15 mouse cellular contexts compared by ENCODE assay signal in the genomic region with DNA sequence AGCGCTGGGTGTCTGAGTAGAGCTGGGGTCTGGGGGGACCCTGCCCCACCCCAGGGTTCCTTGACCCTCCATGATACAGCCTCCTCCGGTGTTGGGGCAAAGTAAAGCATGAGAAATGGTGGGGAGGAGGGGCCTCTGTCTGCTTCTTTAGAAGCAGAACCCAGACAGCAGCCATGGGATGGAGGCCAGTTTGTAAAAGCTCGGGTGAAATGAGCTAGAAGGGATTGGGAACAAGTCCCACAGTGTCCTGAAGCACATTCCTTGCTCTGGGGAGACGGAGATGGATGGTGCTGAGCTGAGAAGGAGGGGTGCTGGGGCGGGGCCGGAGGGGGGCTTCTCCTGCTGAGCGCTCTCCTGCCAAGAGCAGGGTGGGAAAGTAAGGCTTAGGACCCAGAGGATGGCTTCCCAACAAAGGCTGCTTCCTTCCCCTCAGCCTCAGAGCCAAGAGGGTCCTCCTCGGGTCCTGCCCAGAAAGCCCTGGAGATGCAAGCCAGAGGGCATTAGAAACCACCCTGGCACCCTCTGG. TPM values are rescaled to one million over a fixed set of nuclear protein-coding genes. Genes with fewer than 3 reads are reported as not detected.
DNase-seq lines count a peak whose midpoint lies in the region; ATAC-seq lines count a peak whose summit lies in the region.
"Had no signal": no experiment of that assay in that cellular context is flagged by ENCODE, and none has a peak within 500 bp of the region (broad histone marks: within the 10 kb centered on the region; RNA-seq: fewer than 3 reads in every experiment).

No protein-coding gene starts in this region.

- no peak overlapping the region for H3K4me2 ChIP-seq in neural tube, embryonic 11.5 days (ENCODE audit: low read depth)
- H3K4me2 ChIP-seq in hindbrain, embryonic 15.5 days = no peak overlapping the region
- H3K4me2 ChIP-seq in neural tube, embryonic 14.5 days (ENCODE audit: low read depth, low read length) = no peak overlapping the region
- H3K4me2 ChIP-seq: embryonic facial prominence, embryonic 15.5 days; heart, embryonic 15.5 days; liver, embryonic 11.5 days had no signal

- H3K4me3 ChIP-seq in neural tube, embryonic 11.5 days (ENCODE audit: low read depth, low read length) = no peak overlapping the region
- H3K4me3 ChIP-seq in forebrain, embryonic 10.5 days = peak overlapping the region; percentile 19; the same call in 1 of the 2 replicates
- H3K4me3 ChIP-seq in hindbrain, embryonic 15.5 days = no peak overlapping the region
- no peak overlapping the region for H3K4me3 ChIP-seq in neural tube, embryonic 14.5 days (ENCODE audit: low read depth, low read length)
- H3K4me3 ChIP-seq: embryonic facial prominence, embryonic 15.5 days; heart, embryonic 15.5 days had no signal

- ATAC-seq in neural tube, embryonic 11.5 days (ENCODE audit: insufficient read depth, low FRiP score, low TSS enrichment) = peak; percentile 29
- peak; percentile 85 for ATAC-seq in hindbrain, embryonic 15.5 days (ENCODE audit: low FRiP score, low read depth)
- peak; percentile 70 for ATAC-seq in neural tube, embryonic 14.5 days (ENCODE audit: low read depth)
- ATAC-seq: Patski had no signal

- peak; percentile 70 for DNase-seq in neural tube, embryonic 11.5 days (ENCODE audit: low spot score)
- no peak for DNase-seq in neural tube, embryonic 10.5 days (ENCODE audit: extremely low spot score, low spot score)
- no peak for DNase-seq in forebrain, embryonic 10.5 days (ENCODE audit: extremely low spot score, low spot score)
- DNase-seq in lung, postnatal 14 days = no peak
- DNase-seq in lung, postnatal 10 days = no peak
- no peak for DNase-seq in lung, postnatal 4 days
- DNase-seq: adrenal gland, postnatal 14 days; kidney, adult 11 months; lung, postnatal 36 days had no signal

- WGBS in neural tube, embryonic 11.5 days = 22% methylated on average over 8 of the region's 8 CpGs
- WGBS in forebrain, embryonic 10.5 days = 34% methylated on average over 8 of the region's 8 CpGs
- WGBS in hindbrain, embryonic 15.5 days = 24% methylated on average over 8 of the region's 8 CpGs
- 20% methylated on average over 8 of the region's 8 CpGs for WGBS in neural tube, embryonic 14.5 days

- H3K27me3 ChIP-seq in neural tube, embryonic 11.5 days (ENCODE audit: control insufficient read depth, insufficient read depth, low read length) = peaks cover 28% of the 10 kb centered on the region
- peaks cover 100% of the 10 kb centered on the region for H3K27me3 ChIP-seq in forebrain, embryonic 10.5 days (ENCODE audit: poor library complexity, severe bottlenecking)
- peaks cover 8% of the 10 kb centered on the region for H3K27me3 ChIP-seq in hindbrain, embryonic 15.5 days
- no peaks in the 10 kb centered on the region for H3K27me3 ChIP-seq in neural tube, embryonic 14.5 days (ENCODE audit: control insufficient read depth, insufficient read depth, low read length)

- H3K9ac ChIP-seq in neural tube, embryonic 11.5 days (ENCODE audit: low read length) = peak overlapping the region; percentile 15; the same call in 1 of the 2 replicates
- H3K9ac ChIP-seq in hindbrain, embryonic 15.5 days = no peak overlapping the region
- 0 out of 2 replicates have a peak overlapping the region, but pooled peaks have one; percentile 3 for H3K9ac ChIP-seq in neural tube, embryonic 14.5 days (replicated peaks; ENCODE audit: low read depth, low read length)
- H3K9ac ChIP-seq: embryonic facial prominence, embryonic 15.5 days; heart, embryonic 15.5 days had no signal

- H3K36me3 ChIP-seq in neural tube, embryonic 11.5 days (ENCODE audit: control insufficient read depth, insufficient read depth, low read length) = no peaks in the 10 kb centered on the region
- no peaks in the 10 kb centered on the region for H3K36me3 ChIP-seq in forebrain, embryonic 10.5 days (replicated peaks)
- H3K36me3 ChIP-seq in hindbrain, embryonic 15.5 days = no peaks in the 10 kb centered on the region
- H3K36me3 ChIP-seq in neural tube, embryonic 14.5 days (ENCODE audit: control insufficient read depth, insufficient read depth, low read length) = no peaks in the 10 kb centered on the region
- H3K36me3 ChIP-seq: embryonic facial prominence, embryonic 15.5 days; heart, embryonic 15.5 days had no signal

- peak overlapping the region; percentile 86 for H3K27ac ChIP-seq in neural tube, embryonic 11.5 days (ENCODE audit: low read depth, low read length)
- peak overlapping the region; percentile 88 for H3K27ac ChIP-seq in forebrain, embryonic 10.5 days
- peak overlapping the region; percentile 79 for H3K27ac ChIP-seq in hindbrain, embryonic 15.5 days (replicated peaks)
- H3K27ac ChIP-seq in neural tube, embryonic 14.5 days (ENCODE audit: low read depth, low read length) = peak overlapping the region; percentile 78
- H3K27ac ChIP-seq: embryonic facial prominence, embryonic 15.5 days; heart, embryonic 15.5 days had no signal

- peaks cover 63% of the 10 kb centered on the region for H3K4me1 ChIP-seq in neural tube, embryonic 11.5 days (ENCODE audit: control insufficient read depth, insufficient read depth, low read length)
- peaks cover 100% of the 10 kb centered on the region for H3K4me1 ChIP-seq in forebrain, embryonic 10.5 days
- H3K4me1 ChIP-seq in hindbrain, embryonic 15.5 days (replicated peaks) = peaks cover 67% of the 10 kb centered on the region
- H3K4me1 ChIP-seq in neural tube, embryonic 14.5 days (ENCODE audit: control insufficient read depth, insufficient read depth, low read length) = peaks cover 20% of the 10 kb centered on the region

- no peaks in the 10 kb centered on the region for H3K9me3 ChIP-seq in neural tube, embryonic 11.5 days (ENCODE audit: control insufficient read depth, low read length)
- no peaks in the 10 kb centered on the region for H3K9me3 ChIP-seq in forebrain, embryonic 10.5 days
- H3K9me3 ChIP-seq in hindbrain, embryonic 15.5 days = no peaks in the 10 kb centered on the region
- no peaks in the 10 kb centered on the region for H3K9me3 ChIP-seq in neural tube, embryonic 14.5 days (ENCODE audit: control insufficient read depth, low read length)
- H3K9me3 ChIP-seq: embryonic facial prominence, embryonic 15.5 days; heart, embryonic 15.5 days had no signal

RNA-seq across cellular contexts. Expression of gene Rhbg, which starts 15.6 kb away (rescaled TPM):
- polyA plus RNA-seq in neural tube, embryonic 11.5 days (2014; fragmentation: Nextera tagmentation; extraction: Ambion mirVana) = 0.27 and 1.2 TPM in 2 replicates
- 0.37 and 0.38 TPM in 2 replicates for polyA plus RNA-seq in forebrain, embryonic 10.5 days (2016; fragmentation: Nextera tagmentation; extraction: Ambion mirVana)
- polyA plus RNA-seq in hindbrain, embryonic 15.5 days (2015; fragmentation: Nextera tagmentation; extraction: Ambion mirVana) = 0.55 and 0.60 TPM in 2 replicates
- 0.51 and 0.85 TPM in 2 replicates for polyA plus RNA-seq in neural tube, embryonic 14.5 days (2014; fragmentation: Nextera tagmentation; extraction: Ambion mirVana)
- polyA plus RNA-seq: Patski had no signal

RNA-seq across cellular contexts. Expression of gene Gm38392, which starts 48.1 kb away (rescaled TPM):
- not detected in 2 replicates for polyA plus RNA-seq in neural tube, embryonic 11.5 days (2014; fragmentation: Nextera tagmentation; extraction: Ambion mirVana)
- 0.14 TPM in 1 of 2 replicates, not detected in the other for polyA plus RNA-seq in forebrain, embryonic 10.5 days (2016; fragmentation: Nextera tagmentation; extraction: Ambion mirVana)
- 0.35 TPM in 1 of 2 replicates, not detected in the other for polyA plus RNA-seq in hindbrain, embryonic 15.5 days (2015; fragmentation: Nextera tagmentation; extraction: Ambion mirVana)
- polyA plus RNA-seq in neural tube, embryonic 14.5 days (2014; fragmentation: Nextera tagmentation; extraction: Ambion mirVana) = 0.72 TPM in 1 of 2 replicates, not detected in the other
- polyA plus RNA-seq: heart, embryonic 15.5 days had no signal

RNA-seq across cellular contexts. Expression of gene Tsacc, which starts 57.9 kb away (rescaled TPM):
- polyA plus RNA-seq in neural tube, embryonic 11.5 days (2014; fragmentation: Nextera tagmentation; extraction: Ambion mirVana) = 9.1 and 10.7 TPM in 2 replicates
- 14.3 TPM in 2 replicates for polyA plus RNA-seq in forebrain, embryonic 10.5 days (2016; fragmentation: Nextera tagmentation; extraction: Ambion mirVana)
- 9.5 and 12.2 TPM in 2 replicates for polyA plus RNA-seq in hindbrain, embryonic 15.5 days (2015; fragmentation: Nextera tagmentation; extraction: Ambion mirVana)
- 8.1 and 9.0 TPM in 2 replicates for polyA plus RNA-seq in neural tube, embryonic 14.5 days (2014; fragmentation: Nextera tagmentation; extraction: Ambion mirVana)

RNA-seq across cellular contexts. Expression of gene Cct3, which starts 58.0 kb away (rescaled TPM):
- 768 and 797 TPM in 2 replicates for polyA plus RNA-seq in neural tube, embryonic 11.5 days (2014; fragmentation: Nextera tagmentation; extraction: Ambion mirVana)
- polyA plus RNA-seq in forebrain, embryonic 10.5 days (2016; fragmentation: Nextera tagmentation; extraction: Ambion mirVana) = 874 and 908 TPM in 2 replicates
- polyA plus RNA-seq in hindbrain, embryonic 15.5 days (2015; fragmentation: Nextera tagmentation; extraction: Ambion mirVana) = 446 and 451 TPM in 2 replicates
- 427 and 462 TPM in 2 replicates for polyA plus RNA-seq in neural tube, embryonic 14.5 days (2014; fragmentation: Nextera tagmentation; extraction: Ambion mirVana)

Comparison
In these comparisons a context has a peak if more than half of its experiments do, and no peak if none do; other contexts are left out.
1. ATAC-seq: peak in every context shown above with its lines; median percentile 85 in hindbrain, embryonic 15.5 days; 70 in neural tube, embryonic 14.5 days; 29 in neural tube, embryonic 11.5 days.